Mouse (Mus musculus) cortical plate, adult 2 months (tissue): ENCODE measurements around the gene Irgc1. TPM values are rescaled to one million over a fixed set of nuclear protein-coding genes. Genes with fewer than 3 reads are reported as not detected.

ENCODE experiments used
- H3K27ac ChIP-seq: fragments of 200-500 bp; 2 replicates; pipeline ENCODE4 v1.5.1; 2012; ENCODE audit warnings: low read length, control low read depth, inconsistent platforms; ENCODE audit not compliant: insufficient read depth
- H3K4me1 ChIP-seq: fragments of 200-500 bp; 2 replicates; pipeline ENCODE4 v1.6.1; 2011; ENCODE audit warnings: low read length; ENCODE audit not compliant: control insufficient read depth, insufficient read depth
- H3K4me3 ChIP-seq: fragments of 200-500 bp; 2 replicates; pipeline ENCODE4 v1.5.1; 2011; ENCODE audit warnings: mild to moderate bottlenecking, low read length, control low read depth; ENCODE audit not compliant: insufficient read depth
- CTCF ChIP-seq: fragments of 200-500 bp; IDR thresholded peaks from 2 replicates; pipeline ENCODE4 v1.5.1; 2011; ENCODE audit warnings: mild to moderate bottlenecking, control low read depth, low read length; ENCODE audit not compliant: insufficient read depth; ENCODE audit errors: extremely low read depth
- POLR2A ChIP-seq: fragments of 200-500 bp; IDR thresholded peaks from 2 replicates; pipeline ENCODE4 v1.6.1; 2011; ENCODE audit warnings: mild to moderate bottlenecking, low read length, control low read depth; ENCODE audit not compliant: insufficient read depth; ENCODE audit errors: extremely low read depth
- polyA plus RNA-seq: library from polyadenylated mRNA; depleted of rRNA; stranded (reverse); fragments of >200 nt; gene quantifications from 2 replicates; pipeline ENCODE4 v1.2.3, GENCODE M21; 2012

The Irgc1 gene
- polyA plus RNA-seq, 1 experiment = 1.4 TPM

- Histone ChIP-seq H3K27ac (peak overlapping the region; percentile 24; the same call in 1 of the 2 replicates), H3K4me1 (no peaks in the 10 kb centered on the region), H3K4me3 (no peak overlapping the region)
- no peak for TF ChIP-seq POLR2A
- TF ChIP-seq CTCF = no peak
Measured at GRCm38 (mm10) chr7:24429413-24430112, 22.5 kb downstream of the Irgc1 start.

GRCm38 (mm10) chr7:24428725-24429124 lies 23.4 kb downstream of the Irgc1 start:
- H3K4me3 ChIP-seq = no peak overlapping the region
- no peaks in the 10 kb centered on the region for H3K4me1 ChIP-seq
- TF ChIP-seq CTCF (no peak), POLR2A (no peak)
- H3K27ac ChIP-seq = no peak overlapping the region

DNA sequence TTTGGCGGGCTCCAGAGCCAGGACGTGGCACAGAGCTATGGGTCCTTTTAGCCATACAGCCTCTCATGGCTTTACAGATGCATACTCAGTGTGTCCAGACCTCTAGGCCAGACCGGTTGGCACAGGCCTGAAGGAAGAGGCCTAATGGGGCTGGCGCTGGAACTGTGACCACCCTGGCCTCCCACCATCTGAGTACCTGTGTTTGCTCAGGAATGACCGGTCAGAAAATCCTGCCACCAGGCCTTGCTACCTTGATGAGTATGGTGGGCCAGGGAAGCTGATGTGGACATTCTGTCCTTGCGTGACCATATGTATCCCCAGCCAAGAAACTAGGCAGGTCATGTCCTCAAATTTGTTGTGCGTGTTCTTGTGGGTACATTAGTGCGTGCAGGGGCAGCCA lies 24.9 kb downstream of the Irgc1 start:
- H3K4me3 ChIP-seq = no peak overlapping the region
- H3K4me1 ChIP-seq = no peaks in the 10 kb centered on the region
- no peak overlapping the region for H3K27ac ChIP-seq
- no peak for TF ChIP-seq POLR2A
- TF ChIP-seq CTCF = no peak

DNA sequence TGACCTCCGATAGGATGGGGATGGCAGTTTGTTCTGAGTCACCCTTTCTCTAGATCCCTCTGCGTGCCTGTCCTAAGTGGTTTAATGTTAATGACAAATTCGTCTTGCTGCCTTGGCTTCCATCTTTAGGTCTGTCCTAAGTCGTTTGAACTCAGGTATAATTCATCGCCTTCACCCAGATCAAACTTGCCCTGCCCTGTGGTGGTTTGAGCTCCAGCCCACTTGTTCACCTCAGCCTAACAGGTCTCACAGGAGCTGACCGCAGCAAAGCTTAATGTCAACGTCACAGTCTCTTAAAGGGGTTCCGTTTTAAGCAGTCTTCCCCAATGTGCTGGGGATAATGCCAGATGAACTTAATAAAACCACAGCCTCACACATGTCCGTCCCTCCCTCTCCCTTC lies 26.2 kb downstream of the Irgc1 start:
- Histone ChIP-seq H3K4me1 (no peaks in the 10 kb centered on the region), H3K27ac (no peak overlapping the region), H3K4me3 (no peak overlapping the region)
- TF ChIP-seq POLR2A = no peak
- TF ChIP-seq CTCF = no peak

GRCm38 (mm10) chr7:24423956-24424732 lies 28.0 kb downstream of the Irgc1 start:
- no peak overlapping the region for H3K27ac ChIP-seq
- peaks cover 2% of the 10 kb centered on the region; the same call in 1 of the 2 replicates for H3K4me1 ChIP-seq
- H3K4me3 ChIP-seq = no peak overlapping the region
- no peak for TF ChIP-seq POLR2A
- no peak for TF ChIP-seq CTCF

DNA sequence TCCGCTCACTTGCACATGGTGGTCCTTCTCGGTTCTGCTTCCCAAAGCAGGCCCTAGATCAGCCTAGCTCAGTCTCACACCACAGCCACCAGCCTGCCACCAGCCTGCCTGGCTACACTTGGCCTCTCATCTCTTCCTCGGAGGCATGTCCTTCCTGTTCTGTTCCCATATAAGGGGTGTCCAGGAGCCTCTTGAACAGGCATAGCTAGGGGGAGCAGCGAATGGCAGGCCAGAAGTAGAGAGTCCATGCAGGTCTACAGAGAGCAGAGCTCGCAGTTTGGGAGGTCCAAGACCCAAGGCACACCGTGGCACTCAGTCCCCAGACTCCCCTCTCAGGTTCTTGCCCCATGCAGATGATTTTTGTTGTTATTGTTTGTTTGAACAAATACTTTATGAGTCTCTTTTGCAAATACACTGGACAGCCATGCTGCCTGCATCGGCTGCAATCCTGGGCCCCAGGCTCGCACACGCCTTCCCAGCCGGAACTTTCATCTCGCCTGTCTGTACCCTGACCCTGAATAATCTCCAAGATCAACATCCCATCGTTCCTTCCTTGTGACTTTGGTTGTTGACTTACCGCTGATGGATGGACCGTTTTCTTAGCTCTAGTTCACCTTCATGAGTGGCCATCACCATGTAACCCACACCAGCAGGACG lies 28.9 kb downstream of the Irgc1 start:
- H3K27ac ChIP-seq = no peak overlapping the region
- TF ChIP-seq CTCF = no peak
- no peak for TF ChIP-seq POLR2A
- no peak overlapping the region for H3K4me3 ChIP-seq
- H3K4me1 ChIP-seq = peaks cover 2% of the 10 kb centered on the region; the same call in 1 of the 2 replicates

GRCm38 (mm10) chr7:24422251-24422650 lies 29.8 kb downstream of the Irgc1 start:
- TF ChIP-seq POLR2A (no peak), CTCF (no peak)
- no peak overlapping the region for H3K4me3 ChIP-seq
- H3K4me1 ChIP-seq = peaks cover 2% of the 10 kb centered on the region; the same call in 1 of the 2 replicates
- H3K27ac ChIP-seq = no peak overlapping the region

- H3K4me3 ChIP-seq = no peak overlapping the region
- TF ChIP-seq POLR2A = no peak
- TF ChIP-seq CTCF = 0 out of 2 replicates have a peak, but pooled peaks have one; percentile 12
- peaks cover 2% of the 10 kb centered on the region; the same call in 1 of the 2 replicates for H3K4me1 ChIP-seq
- no peak overlapping the region for H3K27ac ChIP-seq
Measured at GRCm38 (mm10) chr7:24421648-24422047, 30.4 kb downstream of the Irgc1 start.

GRCm38 (mm10) chr7:24419579-24419978 lies 32.5 kb downstream of the Irgc1 start:
- TF ChIP-seq CTCF (no peak), POLR2A (no peak)
- Histone ChIP-seq H3K4me1 (peaks cover 2% of the 10 kb centered on the region; the same call in 1 of the 2 replicates), H3K27ac (no peak overlapping the region), H3K4me3 (no peak overlapping the region)
